Mouse (Mus musculus): ENCODE measurements around the gene Krt72. TPM values are rescaled to one million over a fixed set of nuclear protein-coding genes. Genes with fewer than 3 reads are reported as not detected.

The Krt72 gene
- total and polyA plus RNA-seq, 2 experiments from 2014 or later, result not detected

- no peak overlapping the region for H3K27ac ChIP-seq (ENCODE audit: low read depth, low read length)
- no peak for DNase-seq
- no peak for ATAC-seq
- H3K4me3 ChIP-seq (ENCODE audit: low read depth, low read length), result no peak overlapping the region
- H3K27me3 ChIP-seq (ENCODE audit: insufficient read depth, low read length), result no peaks in the 10 kb centered on the region
- no peak overlapping the region for H3K4me2 ChIP-seq (ENCODE audit: low read depth)
- TF ChIP-seq CTCF (IDR thresholded peaks at IDR 0.05; ENCODE audit: low read depth), result no peak
- no peaks in the 10 kb centered on the region for H3K9me3 ChIP-seq (ENCODE audit: low read length)
- WGBS, result 74% methylated on average over 7 of the region's 7 CpGs
- no peaks in the 10 kb centered on the region for H3K36me3 ChIP-seq (ENCODE audit: insufficient read depth)
- no peaks in the 10 kb centered on the region for H3K4me1 ChIP-seq (ENCODE audit: insufficient read depth)
- no peak overlapping the region for H3K9ac ChIP-seq
These were observed 48.5 kb downstream of the Krt72 start for GRCm38 (mm10) chr15:101737786-101738185.

- Histone ChIP-seq H3K27ac (ENCODE audit: low read depth, low read length) (no peak overlapping the region), H3K36me3 (ENCODE audit: insufficient read depth) (no peaks in the 10 kb centered on the region), H3K4me3 (ENCODE audit: low read depth, low read length) (no peak overlapping the region), H3K9ac (no peak overlapping the region), H3K27me3 (ENCODE audit: insufficient read depth, low read length) (no peaks in the 10 kb centered on the region), H3K4me2 (ENCODE audit: low read depth) (no peak overlapping the region), H3K4me1 (ENCODE audit: insufficient read depth) (no peaks in the 10 kb centered on the region), H3K9me3 (ENCODE audit: low read length) (no peaks in the 10 kb centered on the region)
- ATAC-seq (no peak), DNase-seq (no peak)
- no peak for TF ChIP-seq CTCF (IDR thresholded peaks at IDR 0.05; ENCODE audit: low read depth)
These were observed 55.6 kb downstream of the Krt72 start for GRCm38 (mm10) chr15:101730653-101731052.

Other genes with a start within 250 kb of the Krt72 start
- not detected in 2 replicates for gene Krt82, start 235.8 kb downstream of the Krt72 start, total RNA-seq (2014; rRNA removed)
- not detected in 2 replicates for gene Krt82, start 235.8 kb downstream of the Krt72 start, polyA plus RNA-seq (2015; fragmentation: Nextera tagmentation; extraction: Ambion mirVana)
- gene Krt90, start 223.5 kb downstream of the Krt72 start, total RNA-seq (2014; rRNA removed), result 0.29 TPM in 1 of 2 replicates, not detected in the other
- 0.10 and 0.29 TPM in 2 replicates for gene Krt90, start 223.5 kb downstream of the Krt72 start, polyA plus RNA-seq (2015; fragmentation: Nextera tagmentation; extraction: Ambion mirVana)
- gene Krt75, start 212.6 kb downstream of the Krt72 start, total RNA-seq (2014; rRNA removed), result 0.10 and 0.15 TPM in 2 replicates
- 0.05 and 0.19 TPM in 2 replicates for gene Krt75, start 212.6 kb downstream of the Krt72 start, polyA plus RNA-seq (2015; fragmentation: Nextera tagmentation; extraction: Ambion mirVana)
- not detected in 2 replicates for gene Gm5414, start 158.3 kb downstream of the Krt72 start, total RNA-seq (2014; rRNA removed)
- not detected in 2 replicates for gene Gm5414, start 158.3 kb downstream of the Krt72 start, polyA plus RNA-seq (2015; fragmentation: Nextera tagmentation; extraction: Ambion mirVana)
- not detected in 2 replicates for gene Gm5478, start 139.1 kb downstream of the Krt72 start, total RNA-seq (2014; rRNA removed)
- gene Gm5478, start 139.1 kb downstream of the Krt72 start, polyA plus RNA-seq (2015; fragmentation: Nextera tagmentation; extraction: Ambion mirVana), result not detected in 2 replicates
- gene Krt6b, start 106.2 kb downstream of the Krt72 start, total RNA-seq (2014; rRNA removed), result not detected in 2 replicates
- gene Krt6b, start 106.2 kb downstream of the Krt72 start, polyA plus RNA-seq (2015; fragmentation: Nextera tagmentation; extraction: Ambion mirVana), result not detected in 2 replicates
- not detected in 2 replicates for gene Krt6a, start 92.2 kb downstream of the Krt72 start, total RNA-seq (2014; rRNA removed)
- gene Krt6a, start 92.2 kb downstream of the Krt72 start, polyA plus RNA-seq (2015; fragmentation: Nextera tagmentation; extraction: Ambion mirVana), result not detected in 2 replicates
- gene Krt5, start 73.6 kb downstream of the Krt72 start, total RNA-seq (2014; rRNA removed), result not detected in 2 replicates
- gene Krt5, start 73.6 kb downstream of the Krt72 start, polyA plus RNA-seq (2015; fragmentation: Nextera tagmentation; extraction: Ambion mirVana), result not detected in 2 replicates
- 0.08 and 0.43 TPM in 2 replicates for gene Krt71, start 43.4 kb downstream of the Krt72 start, total RNA-seq (2014; rRNA removed)
- not detected in 2 replicates for gene Krt71, start 43.4 kb downstream of the Krt72 start, polyA plus RNA-seq (2015; fragmentation: Nextera tagmentation; extraction: Ambion mirVana)
- gene Krt73, start 15.9 kb upstream of the Krt72 start, total RNA-seq (2014; rRNA removed), result 0.24 and 0.38 TPM in 2 replicates
- gene Krt73, start 15.9 kb upstream of the Krt72 start, polyA plus RNA-seq (2015; fragmentation: Nextera tagmentation; extraction: Ambion mirVana), result 0.54 and 0.69 TPM in 2 replicates
- 0.15 and 0.29 TPM in 2 replicates for gene Krt2, start 31.7 kb upstream of the Krt72 start, total RNA-seq (2014; rRNA removed)
- gene Krt2, start 31.7 kb upstream of the Krt72 start, polyA plus RNA-seq (2015; fragmentation: Nextera tagmentation; extraction: Ambion mirVana), result 0.05 and 0.11 TPM in 2 replicates
- 9.2 and 12.3 TPM in 2 replicates for gene Krt1, start 64.3 kb upstream of the Krt72 start, total RNA-seq (2014; rRNA removed)
- 18.1 and 20.9 TPM in 2 replicates for gene Krt1, start 64.3 kb upstream of the Krt72 start, polyA plus RNA-seq (2015; fragmentation: Nextera tagmentation; extraction: Ambion mirVana)
- gene Krt77, start 83.2 kb upstream of the Krt72 start, total RNA-seq (2014; rRNA removed), result 3.7 and 7.7 TPM in 2 replicates
- 1.5 and 2.1 TPM in 2 replicates for gene Krt77, start 83.2 kb upstream of the Krt72 start, polyA plus RNA-seq (2015; fragmentation: Nextera tagmentation; extraction: Ambion mirVana)
- not detected in 2 replicates for gene Krt76, start 106.5 kb upstream of the Krt72 start, total RNA-seq (2014; rRNA removed)
- not detected in 2 replicates for gene Krt76, start 106.5 kb upstream of the Krt72 start, polyA plus RNA-seq (2015; fragmentation: Nextera tagmentation; extraction: Ambion mirVana)
- not detected in 2 replicates for gene Krt4, start 138.3 kb upstream of the Krt72 start, total RNA-seq (2014; rRNA removed)
- not detected in 2 replicates for gene Krt4, start 138.3 kb upstream of the Krt72 start, polyA plus RNA-seq (2015; fragmentation: Nextera tagmentation; extraction: Ambion mirVana)
- 0.14 and 0.31 TPM in 2 replicates for gene Krt79, start 153.9 kb upstream of the Krt72 start, total RNA-seq (2014; rRNA removed)
- 0.34 and 0.44 TPM in 2 replicates for gene Krt79, start 153.9 kb upstream of the Krt72 start, polyA plus RNA-seq (2015; fragmentation: Nextera tagmentation; extraction: Ambion mirVana)
- not detected in 2 replicates for gene Krt78, start 167.8 kb upstream of the Krt72 start, total RNA-seq (2014; rRNA removed)
- not detected in 2 replicates for gene Krt78, start 167.8 kb upstream of the Krt72 start, polyA plus RNA-seq (2015; fragmentation: Nextera tagmentation; extraction: Ambion mirVana)
- gene Krt8, start 218.0 kb upstream of the Krt72 start, total RNA-seq (2014; rRNA removed), result 1.5 and 2.2 TPM in 2 replicates
- 3.1 and 3.9 TPM in 2 replicates for gene Krt8, start 218.0 kb upstream of the Krt72 start, polyA plus RNA-seq (2015; fragmentation: Nextera tagmentation; extraction: Ambion mirVana)
- 3.4 and 4.3 TPM in 2 replicates for gene Krt18, start 241.7 kb upstream of the Krt72 start, total RNA-seq (2014; rRNA removed)
- 7.0 and 9.5 TPM in 2 replicates for gene Krt18, start 241.7 kb upstream of the Krt72 start, polyA plus RNA-seq (2015; fragmentation: Nextera tagmentation; extraction: Ambion mirVana)

All from forebrain, postnatal 0 days (tissue).